Mouse (Mus musculus) erythroblast, adult 5-6 weeks (primary cell): ENCODE data around the gene Gm5108. TPM values are rescaled to one million over a fixed set of nuclear protein-coding genes. Genes with fewer than 3 reads are reported as not detected.

Experiments
- ATAC-seq: replicated peaks from 2 replicates; pipeline ENCODE4 v1.8.0; 2016; ENCODE audit warnings: moderate number of reproducible peaks, mild to moderate bottlenecking, moderate TSS enrichment, inconsistent platforms; ENCODE audit not compliant: poor library complexity, low FRiP score, severe bottlenecking
- total RNA-seq, 2 experiments: library from RNA; stranded (forward) in 1 of 2; stranded (reverse) in 1 of 2; fragments of 150-400 nt in 1 of 2; fragments of 200-764, 138-1000 nt in 1 of 2; gene quantifications; 2 replicates each; pipeline versions ENCODE4 v1.2.3 to v1.2.4; 2015 to 2017; ENCODE audit warnings: low replicate concordance in 2 of 2

Gene Gm5108
- total RNA-seq (2015; ENCODE audit: low replicate concordance) = not detected in 2 replicates
- total RNA-seq (2017; ENCODE audit: low replicate concordance) = not detected in 2 replicates

- no peak for ATAC-seq
These were observed at the start of gene Gm5108 for GRCm38 (mm10) chr5:67941369-67941768. TSS of gene Gm5108 (plus strand) at chr5:67941669.

DNA sequence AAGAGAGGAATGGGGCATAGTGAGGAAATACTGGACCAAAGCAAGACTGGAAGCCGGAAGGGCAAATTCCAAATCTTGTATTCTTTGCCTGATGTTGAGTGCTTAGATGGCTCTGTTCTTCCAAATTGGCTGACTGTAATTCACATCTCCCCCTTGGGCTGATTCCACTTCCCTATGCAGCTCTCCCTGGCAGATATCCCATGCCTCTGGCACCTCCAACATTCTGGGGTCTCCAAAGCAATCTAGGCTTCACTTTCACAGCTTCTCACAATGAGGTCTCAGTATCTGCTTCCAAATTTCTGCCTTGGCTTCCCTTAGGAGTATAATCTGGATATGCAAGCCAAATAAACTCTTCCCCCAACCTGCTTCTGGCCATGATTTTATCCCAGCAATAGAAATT lies 42.5 kb upstream of the Gm5108 start:
- no peak for ATAC-seq

- ATAC-seq = no peak
These were observed 36.9 kb upstream of the Gm5108 start for GRCm38 (mm10) chr5:67904555-67904954.

DNA sequence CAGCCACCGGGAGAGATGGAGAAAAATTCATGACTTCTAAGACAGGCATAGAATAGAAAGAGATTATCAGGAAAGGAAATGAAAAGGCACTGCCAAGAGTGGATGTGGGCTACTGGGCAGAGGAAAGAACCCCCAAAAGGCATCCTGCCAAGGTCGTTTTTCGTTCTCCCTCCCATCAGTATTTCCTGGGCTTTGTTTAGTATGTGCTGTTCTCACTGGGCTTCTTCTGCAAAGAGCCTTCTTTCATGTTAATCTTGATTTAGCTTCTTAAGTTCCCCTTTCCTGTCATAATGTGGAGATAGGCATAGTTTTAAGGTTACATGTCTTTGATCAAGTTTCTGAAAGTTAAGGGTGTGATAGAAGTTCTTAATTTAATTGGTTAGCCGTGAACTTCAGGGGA lies 10.9 kb upstream of the Gm5108 start:
- ATAC-seq = no peak

- no peak for ATAC-seq
These were observed 9.8 kb upstream of the Gm5108 start for GRCm38 (mm10) chr5:67931623-67932022.

DNA sequence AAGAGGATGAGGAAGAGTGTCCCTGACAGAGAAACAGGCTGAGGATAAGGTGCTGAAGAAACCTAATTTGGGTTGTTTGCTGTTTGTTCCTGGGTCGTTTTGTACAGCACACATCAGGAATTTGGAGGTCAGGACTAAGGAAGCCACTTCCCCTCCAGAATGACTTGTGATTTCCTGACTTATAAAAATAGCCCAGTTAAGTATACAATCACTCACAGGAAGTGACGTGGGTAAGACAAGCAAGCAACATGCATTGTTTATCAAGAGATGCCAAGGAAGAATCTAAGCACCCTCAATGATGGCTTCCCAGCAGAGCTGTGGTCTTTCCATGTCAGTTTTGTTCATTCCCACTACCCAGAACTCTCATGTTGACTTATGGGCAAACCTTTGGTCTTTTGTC lies 1.7 kb downstream of the Gm5108 start:
- no peak for ATAC-seq

GRCm38 (mm10) chr5:67944074-67944785 lies 2.8 kb downstream of the Gm5108 start:
- no peak for ATAC-seq

DNA sequence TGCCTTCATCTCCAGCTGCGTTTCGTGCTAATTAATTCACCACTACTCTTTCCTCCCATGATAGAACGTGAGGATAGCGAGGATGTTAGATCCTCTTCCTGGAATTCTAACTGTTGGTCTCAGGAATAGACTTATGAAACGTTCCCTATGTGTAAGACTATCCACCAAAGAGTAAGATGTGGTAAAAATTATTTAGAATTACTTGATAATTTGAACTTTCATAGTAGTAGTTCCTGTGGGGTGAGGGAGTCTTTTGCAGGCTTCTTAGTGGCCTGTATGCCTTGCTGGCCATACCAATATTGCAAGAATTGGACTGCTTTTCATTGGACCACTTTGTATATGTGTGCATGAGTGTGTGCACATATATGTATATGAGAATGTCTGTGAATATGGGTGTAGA lies 4.9 kb downstream of the Gm5108 start, which contains the start of gene Gm21905:
Gene Gm21905, minus strand, starts transcription at position 101 of the 400 bp plus-strand sequence.
- ATAC-seq = no peak

DNA sequence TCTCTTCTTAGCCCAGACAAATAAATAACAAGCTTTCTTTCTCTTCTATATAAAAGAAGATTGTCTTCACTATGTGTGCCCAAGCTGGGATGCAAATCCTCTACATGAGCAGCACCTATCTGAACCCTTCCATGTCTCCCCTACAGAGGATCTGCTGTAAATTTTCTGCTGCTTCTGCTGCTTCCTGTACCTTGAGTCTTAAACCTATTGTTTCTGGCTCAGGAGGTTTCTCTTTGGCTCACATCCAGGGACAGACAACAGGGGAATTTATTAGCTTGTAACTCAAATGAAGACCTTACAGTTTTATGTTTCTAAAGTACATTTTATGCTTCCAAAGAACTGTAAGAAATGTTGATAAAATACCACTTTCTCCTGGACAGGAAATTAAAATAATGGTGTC lies 5.5 kb downstream of the Gm5108 start:
- ATAC-seq = no peak

- no peak for ATAC-seq
These were observed 6.6 kb downstream of the Gm5108 start for GRCm38 (mm10) chr5:67948074-67948473.

DNA sequence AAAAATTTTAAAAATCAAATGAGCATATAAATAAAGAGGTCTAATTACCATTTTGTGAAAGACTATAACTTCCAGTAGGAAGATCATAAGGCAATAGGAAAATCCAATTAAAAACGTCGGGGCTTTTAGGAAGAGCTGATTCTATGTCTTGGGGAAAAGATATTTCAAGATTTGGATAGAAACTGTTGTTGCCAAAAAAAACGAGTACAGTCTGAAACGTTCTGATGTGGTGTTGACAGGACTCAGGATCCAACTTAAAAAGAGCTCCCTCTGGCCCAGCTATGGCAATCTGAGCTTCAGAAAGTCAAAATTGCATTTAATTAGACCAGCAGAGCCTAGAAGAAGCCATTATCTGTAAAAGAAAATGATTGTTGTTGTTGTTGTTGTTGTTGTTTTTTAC lies 12.6 kb downstream of the Gm5108 start:
- no peak for ATAC-seq

DNA sequence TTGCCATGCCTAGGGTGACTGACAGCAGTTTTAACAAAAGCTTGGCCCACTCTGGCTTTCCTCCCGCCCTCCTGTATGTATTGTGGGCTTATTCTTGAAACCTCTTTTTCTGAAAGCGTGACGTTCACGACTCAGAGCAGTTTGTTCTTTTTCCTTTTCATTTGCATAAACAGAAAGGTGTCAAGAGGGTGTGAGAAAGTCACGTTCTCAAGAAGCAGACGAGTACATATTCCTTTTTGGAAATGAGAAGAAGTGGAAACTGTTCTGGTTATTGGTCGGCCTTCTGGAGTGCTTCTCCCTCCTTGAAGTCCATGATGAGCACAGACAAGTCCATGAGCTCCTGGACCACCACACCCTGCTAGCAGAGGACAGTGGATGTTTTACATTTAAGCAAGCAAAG lies 14.0 kb downstream of the Gm5108 start:
- ATAC-seq = no peak

DNA sequence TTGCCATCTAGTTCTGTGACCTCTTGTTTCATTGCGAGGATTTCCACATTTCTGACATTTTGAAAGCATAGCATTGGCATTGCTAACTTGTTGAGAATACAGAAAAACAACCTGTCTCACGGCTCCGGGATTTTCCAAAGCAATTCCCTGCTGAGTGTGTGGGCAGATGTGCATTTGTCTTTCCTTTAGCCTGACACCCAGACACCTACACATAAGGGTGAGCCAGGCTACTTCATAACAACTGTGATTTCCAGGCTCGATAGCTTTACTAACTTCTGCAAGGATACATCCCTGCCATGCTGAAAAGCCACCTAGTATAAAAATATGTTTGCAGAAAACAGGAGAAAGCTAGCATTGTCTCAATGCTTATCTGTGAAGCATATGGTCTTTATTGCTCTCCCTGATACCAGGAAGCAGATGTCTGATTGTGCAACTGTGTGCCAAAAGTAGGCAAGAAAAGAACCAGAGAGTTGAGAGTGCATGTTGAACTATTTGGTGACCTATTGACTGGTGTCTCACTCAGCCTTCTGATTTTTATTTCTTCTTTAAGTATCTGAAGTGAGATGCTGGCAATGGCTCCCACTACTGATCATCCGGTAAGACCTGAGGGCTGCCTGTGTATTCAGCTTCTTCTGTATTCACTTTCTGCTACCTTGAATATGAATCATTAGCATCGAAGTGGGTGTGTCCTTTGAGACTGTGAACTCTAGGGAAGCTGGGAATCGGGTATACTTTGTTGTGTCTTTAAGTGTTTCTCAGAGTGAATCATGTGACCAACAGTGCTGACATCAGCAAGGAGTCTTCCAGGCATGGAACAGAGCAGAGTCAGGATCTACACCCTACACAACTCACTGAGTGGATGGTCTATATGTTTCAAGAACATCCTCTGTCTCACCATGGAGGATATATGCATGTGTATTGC lies 20.5 kb downstream of the Gm5108 start:
- ATAC-seq = no peak

- no peak for ATAC-seq
These were observed 28.1 kb downstream of the Gm5108 start for GRCm38 (mm10) chr5:67969536-67969935.

DNA sequence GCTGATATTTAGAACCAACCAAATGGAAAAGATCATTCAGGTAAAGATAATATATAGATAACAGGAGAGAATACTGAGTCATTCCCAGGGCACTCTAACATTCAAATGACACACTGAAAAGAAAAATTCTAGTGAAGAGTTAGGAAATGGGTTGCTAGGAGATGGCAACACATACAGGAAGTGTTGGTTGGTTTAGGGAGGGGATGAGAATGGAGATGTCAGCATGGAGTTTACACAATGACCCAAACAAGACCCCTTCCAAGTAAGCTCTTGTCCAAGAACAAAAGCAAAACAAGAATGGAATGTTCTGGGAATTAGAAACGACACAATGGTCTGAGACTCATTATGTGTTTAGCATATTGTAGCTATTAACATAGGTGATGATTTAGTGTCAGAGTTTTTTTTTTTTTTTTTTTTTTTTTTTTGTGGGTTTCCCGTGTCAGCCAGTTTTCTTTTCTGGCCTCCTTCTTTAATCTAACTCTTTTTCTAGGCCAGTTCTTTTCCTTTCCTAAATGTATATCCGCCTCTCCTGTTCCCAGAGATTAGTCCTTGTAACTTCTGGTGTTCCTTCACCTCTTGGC lies 40.6 kb downstream of the Gm5108 start:
- ATAC-seq = no peak

DNA sequence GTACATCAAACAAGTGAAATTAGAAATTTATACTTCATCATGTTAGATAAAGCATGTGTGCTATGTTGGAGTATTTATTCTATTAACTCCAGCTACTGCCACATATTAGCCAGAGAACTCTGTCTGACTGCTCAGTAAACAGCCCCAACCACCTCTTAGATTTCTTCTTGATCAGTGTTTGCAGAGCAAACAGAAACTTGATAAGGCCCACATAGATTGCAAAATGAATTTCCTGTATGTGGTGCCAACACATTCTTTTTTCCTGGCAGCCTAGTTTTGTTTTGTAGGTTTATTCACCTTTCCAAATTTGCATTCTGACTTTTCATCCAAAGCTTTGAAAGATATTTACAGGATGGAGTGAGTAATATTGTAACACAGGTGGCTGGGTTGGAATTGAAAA lies 49.0 kb downstream of the Gm5108 start:
- ATAC-seq = no peak

DNA sequence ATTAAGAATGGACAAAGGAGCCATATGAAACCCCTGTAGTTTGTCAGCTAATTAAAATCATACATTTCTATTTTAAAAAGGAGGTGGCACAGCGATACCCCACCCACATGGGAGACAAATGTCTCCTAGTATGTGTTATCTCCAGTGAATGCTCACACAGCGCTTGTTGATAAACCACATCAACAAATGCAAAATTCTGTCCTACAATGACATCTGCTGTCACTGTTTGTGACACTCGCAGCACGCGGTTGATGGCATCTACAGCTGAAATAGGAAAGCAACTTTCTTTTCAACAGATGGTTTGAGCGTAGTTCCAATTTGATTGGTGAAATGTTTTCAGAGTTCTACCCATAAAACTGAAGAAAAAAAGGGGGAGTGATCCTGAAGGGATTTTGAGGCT lies 61.1 kb downstream of the Gm5108 start:
- ATAC-seq = no peak

DNA sequence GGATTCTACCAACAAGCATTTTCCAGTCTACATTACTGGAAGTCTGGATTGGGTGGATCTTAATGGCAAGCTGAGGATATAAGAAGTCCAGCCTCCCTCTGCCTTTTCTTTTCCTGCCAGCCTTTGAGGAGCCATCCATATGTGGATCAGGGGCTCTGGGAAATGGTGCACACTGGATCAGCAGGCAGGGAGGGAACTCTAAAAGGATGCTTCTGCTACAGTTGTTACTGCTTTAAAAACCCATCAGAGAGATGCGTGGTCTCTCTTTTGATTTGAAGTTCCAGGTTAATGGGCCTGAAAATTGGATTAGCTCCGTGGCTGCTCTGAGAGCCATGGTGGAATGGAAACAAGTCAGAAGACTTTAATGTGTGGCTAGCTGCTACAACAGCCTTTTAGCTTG lies 62.4 kb downstream of the Gm5108 start:
- ATAC-seq = no peak

DNA sequence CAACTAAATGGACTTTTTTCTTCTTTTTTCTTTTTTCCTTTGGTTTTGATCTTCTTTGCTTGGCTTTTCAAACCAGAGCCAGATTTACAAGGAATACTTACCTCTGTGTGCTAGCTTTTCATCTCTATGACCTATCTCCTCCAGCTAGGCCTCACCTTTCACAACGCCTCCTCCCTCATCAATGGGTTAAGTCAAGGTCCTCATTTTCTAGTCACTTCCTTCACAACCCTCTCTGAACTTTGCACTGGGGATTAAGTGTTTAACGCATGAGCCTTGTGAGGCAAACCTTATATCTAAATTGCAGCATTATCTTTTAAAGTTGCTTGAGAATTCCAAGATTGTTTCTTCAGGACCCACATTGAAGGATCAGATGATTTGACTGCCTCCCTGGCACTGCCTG lies 63.0 kb downstream of the Gm5108 start:
- ATAC-seq = no peak

DNA sequence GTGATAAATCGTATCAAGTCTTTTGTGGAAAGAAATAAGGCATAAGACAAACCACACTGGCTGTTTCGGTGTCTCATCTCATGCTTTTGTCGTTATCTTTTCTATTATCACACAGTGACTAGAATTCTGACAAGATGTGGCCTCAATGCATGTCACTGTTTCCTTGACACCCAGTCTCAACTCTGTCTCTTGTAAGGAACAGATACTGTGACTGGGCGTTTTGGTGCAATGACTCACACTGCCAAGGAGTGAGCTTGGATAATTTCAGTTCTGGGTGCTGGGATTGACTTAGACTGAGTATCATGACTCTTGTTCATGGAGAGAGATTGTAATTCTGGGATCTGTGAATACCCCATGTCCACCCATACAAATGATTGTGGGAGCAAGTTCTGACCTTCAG lies 65.6 kb downstream of the Gm5108 start:
- no peak for ATAC-seq

- no peak for ATAC-seq
These were observed 70.1 kb downstream of the Gm5108 start for GRCm38 (mm10) chr5:68011569-68011968.
